Mouse (Mus musculus): ENCODE results near the gene Ankrd66. TPM values are rescaled to one million over a fixed set of nuclear protein-coding genes. Genes with fewer than 3 reads are reported as not detected.

The Ankrd66 gene
- total RNA-seq, 2 experiments from 2014 or later: not detected

DNA sequence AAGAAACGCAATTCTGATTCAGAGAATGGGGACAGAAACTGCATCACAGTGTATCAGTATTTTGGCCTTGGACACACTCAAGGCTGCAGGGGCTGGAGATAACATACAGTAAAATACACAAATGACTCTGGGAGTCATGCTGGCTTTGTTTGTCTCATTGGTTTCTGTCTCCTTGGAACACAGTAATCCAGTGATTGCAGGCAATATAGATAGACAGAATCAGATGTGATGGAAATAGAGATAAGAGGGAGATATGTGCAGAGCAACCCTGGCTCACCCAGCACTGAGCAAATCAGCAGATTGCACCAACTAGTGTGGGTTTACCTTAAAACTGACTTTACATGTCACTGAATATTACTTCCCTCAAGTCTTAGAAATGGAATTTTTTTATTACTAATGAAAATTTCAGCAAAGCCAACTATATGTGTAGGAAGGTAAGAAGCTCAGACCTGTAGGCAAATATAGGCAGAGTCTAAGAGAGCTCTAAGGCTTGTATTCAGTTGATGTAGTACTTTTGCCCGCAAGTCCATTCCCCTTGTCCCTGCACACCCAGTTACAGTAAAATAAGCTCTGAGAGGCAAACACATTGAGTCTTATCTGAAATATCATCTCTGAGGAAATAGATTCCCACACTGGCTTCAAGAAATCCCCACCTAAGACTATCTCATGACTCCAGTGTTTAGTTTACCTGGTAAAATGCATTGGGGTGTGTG, 54.8 kb downstream of the Ankrd66 start:
- no peak for DNase-seq (ENCODE audit: low spot score in 2 of 2)
- intact Hi-C loops (cut with DNase I): no loop called here

DNA sequence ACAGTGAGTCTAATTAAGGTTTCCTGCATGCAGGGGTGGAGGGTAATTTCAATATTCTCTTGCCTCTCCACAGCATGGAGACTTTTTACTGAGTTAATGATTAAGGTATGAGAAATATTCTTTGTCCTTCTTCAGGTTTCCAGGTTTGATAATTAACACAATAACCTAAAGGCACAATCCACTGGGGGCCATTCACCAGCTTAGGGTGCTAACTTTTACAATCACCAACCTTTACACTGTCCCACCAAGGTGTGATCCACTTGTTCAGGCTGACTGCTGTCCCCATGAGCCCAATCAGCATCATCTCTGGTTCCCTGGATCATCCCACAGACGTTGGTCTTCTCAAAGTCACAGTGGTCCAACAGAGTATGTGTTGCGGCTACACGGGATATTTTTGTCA, 57.5 kb downstream of the Ankrd66 start:
- intact Hi-C loops (cut with DNase I): no loop called here
- DNase-seq (ENCODE audit: low spot score in 2 of 2): no peak

Other genes starting within 250 kb of the Ankrd66 start
- 10 to 100 TPM; 29.3 to 33.3 TPM for gene Adgrf5, start 183.2 kb downstream of the Ankrd66 start, total RNA-seq (2021)
- not detected for gene Mep1a, start 40.8 kb downstream of the Ankrd66 start, total RNA-seq (2021)
- gene Pla2g7, start 24.5 kb upstream of the Ankrd66 start, total RNA-seq (2021): 10 to 100 TPM; 60.4 to 65.9 TPM
- under 1 TPM; 0.38 to 0.40 TPM for gene Tdrd6, start 86.7 kb upstream of the Ankrd66 start, total RNA-seq (2021)
- gene Slc25a27, start 123.6 kb upstream of the Ankrd66 start, total RNA-seq (2021): 10 to 100 TPM; 40.2 to 42.5 TPM
- gene Cyp39a1, start 123.8 kb upstream of the Ankrd66 start, total RNA-seq (2021): 1 to 10 TPM; 1.7 to 2.2 TPM

Data from left cerebral cortex, postnatal 14 days (tissue).